Mouse (Mus musculus): Measurements from ENCODE around the gene Trip10. TPM values are rescaled to one million over a fixed set of nuclear protein-coding genes. Genes with fewer than 3 reads are reported as not detected.
A peak's percentile ranks its signal among the peaks of the same experiment; 100 is the strongest.

The Trip10 gene
- polyA plus RNA-seq, 1 experiment from 2014 or later: 26.3 TPM

GRCm38 (mm10) chr17:57305593-57305992, 56.3 kb downstream of the Trip10 start:
- H3K4me1 ChIP-seq (replicated peaks; ENCODE audit: control insufficient read depth, insufficient read depth, low read length): no peaks in the 10 kb centered on the region
- no peaks in the 10 kb centered on the region for H3K27me3 ChIP-seq (replicated peaks; ENCODE audit: control insufficient read depth, insufficient read depth, low read length)
- 59% methylated on average over 4 of the region's 4 CpGs for WGBS
- H3K9ac ChIP-seq (ENCODE audit: low read depth, low read length): no peak overlapping the region
- H3K27ac ChIP-seq (ENCODE audit: low read depth, low read length): no peak overlapping the region
- no peaks in the 10 kb centered on the region for H3K36me3 ChIP-seq (ENCODE audit: control insufficient read depth, insufficient read depth)
- H3K9me3 ChIP-seq (ENCODE audit: control insufficient read depth): no peaks in the 10 kb centered on the region
- no peak for TF ChIP-seq CTCF (IDR thresholded peaks at IDR 0.05; ENCODE audit: low read depth)
- no peak overlapping the region for H3K4me2 ChIP-seq (replicated peaks; ENCODE audit: low read depth)
- no peak overlapping the region for H3K4me3 ChIP-seq (ENCODE audit: low read depth, low read length)
- no peak for ATAC-seq

- Histone ChIP-seq H3K4me1 (replicated peaks; ENCODE audit: control insufficient read depth, insufficient read depth, low read length) (no peaks in the 10 kb centered on the region), H3K4me3 (ENCODE audit: low read depth, low read length) (no peak overlapping the region), H3K36me3 (ENCODE audit: control insufficient read depth, insufficient read depth) (no peaks in the 10 kb centered on the region), H3K27ac (ENCODE audit: low read depth, low read length) (no peak overlapping the region), H3K9ac (ENCODE audit: low read depth, low read length) (no peak overlapping the region), H3K27me3 (replicated peaks; ENCODE audit: control insufficient read depth, insufficient read depth, low read length) (no peaks in the 10 kb centered on the region), H3K4me2 (replicated peaks; ENCODE audit: low read depth) (no peak overlapping the region), H3K9me3 (ENCODE audit: control insufficient read depth) (no peaks in the 10 kb centered on the region)
- peak; percentile 58 for ATAC-seq
- WGBS: 64% methylated on average over 6 of the region's 6 CpGs
- TF ChIP-seq CTCF (IDR thresholded peaks at IDR 0.05; ENCODE audit: low read depth): no peak
These were observed 57.8 kb downstream of the Trip10 start for GRCm38 (mm10) chr17:57307074-57307473.

GRCm38 (mm10) chr17:57311801-57312200, 62.5 kb downstream of the Trip10 start:
- Histone ChIP-seq H3K27ac (ENCODE audit: low read depth, low read length) (no peak overlapping the region), H3K4me3 (ENCODE audit: low read depth, low read length) (no peak overlapping the region), H3K9me3 (ENCODE audit: control insufficient read depth) (no peaks in the 10 kb centered on the region), H3K9ac (ENCODE audit: low read depth, low read length) (no peak overlapping the region), H3K27me3 (replicated peaks; ENCODE audit: control insufficient read depth, insufficient read depth, low read length) (no peaks in the 10 kb centered on the region), H3K36me3 (ENCODE audit: control insufficient read depth, insufficient read depth) (no peaks in the 10 kb centered on the region), H3K4me2 (replicated peaks; ENCODE audit: low read depth) (peak overlapping the region; percentile 21), H3K4me1 (replicated peaks; ENCODE audit: control insufficient read depth, insufficient read depth, low read length) (no peaks in the 10 kb centered on the region)
- no peak for TF ChIP-seq CTCF (IDR thresholded peaks at IDR 0.05; ENCODE audit: low read depth)
- 21% methylated on average over 13 of the region's 13 CpGs for whole genome bisulfite sequencing
- ATAC-seq: no peak

Small RNA genes lying within 50 kb of the gene (microRNA-seq; reads per million reads assigned to microRNA genes)
- gene Mir6978: not detected

Other genes with a start within 250 kb of the Trip10 start
- gene Pspn, start 249.4 kb upstream of the Trip10 start, polyA plus RNA-seq (2015; fragmentation: Nextera tagmentation; extraction: Ambion mirVana): not detected in 2 replicates
- gene Gtf2f1, start 238.2 kb upstream of the Trip10 start, polyA plus RNA-seq (2015; fragmentation: Nextera tagmentation; extraction: Ambion mirVana): 43.3 and 43.5 TPM in 2 replicates
- 0.22 and 0.25 TPM in 2 replicates for gene Gm17949, start 238.0 kb upstream of the Trip10 start, polyA plus RNA-seq (2015; fragmentation: Nextera tagmentation; extraction: Ambion mirVana)
- gene Khsrp, start 217.9 kb upstream of the Trip10 start, polyA plus RNA-seq (2015; fragmentation: Nextera tagmentation; extraction: Ambion mirVana): 18.8 and 19.9 TPM in 2 replicates
- not detected in 2 replicates for gene Slc25a41, start 207.8 kb upstream of the Trip10 start, polyA plus RNA-seq (2015; fragmentation: Nextera tagmentation; extraction: Ambion mirVana)
- 121 and 130 TPM in 2 replicates for gene Crb3, start 190.3 kb upstream of the Trip10 start, polyA plus RNA-seq (2015; fragmentation: Nextera tagmentation; extraction: Ambion mirVana)
- gene Slc25a23, start 189.6 kb upstream of the Trip10 start, polyA plus RNA-seq (2015; fragmentation: Nextera tagmentation; extraction: Ambion mirVana): 4.8 and 5.1 TPM in 2 replicates
- gene Dennd1c, start 170.9 kb upstream of the Trip10 start, polyA plus RNA-seq (2015; fragmentation: Nextera tagmentation; extraction: Ambion mirVana): 5.2 and 5.3 TPM in 2 replicates
- gene Tubb4a, start 161.7 kb upstream of the Trip10 start, polyA plus RNA-seq (2015; fragmentation: Nextera tagmentation; extraction: Ambion mirVana): 12.6 and 14.6 TPM in 2 replicates
- gene Tnfsf9, start 144.1 kb upstream of the Trip10 start, polyA plus RNA-seq (2015; fragmentation: Nextera tagmentation; extraction: Ambion mirVana): 1.2 and 1.6 TPM in 2 replicates
- gene Cd70, start 99.7 kb upstream of the Trip10 start, polyA plus RNA-seq (2015; fragmentation: Nextera tagmentation; extraction: Ambion mirVana): not detected in 2 replicates
- gene Tnfsf14, start 55.3 kb upstream of the Trip10 start, polyA plus RNA-seq (2015; fragmentation: Nextera tagmentation; extraction: Ambion mirVana): 0.10 and 0.12 TPM in 2 replicates
- 19.5 TPM in 2 replicates for gene C3, start 21.3 kb upstream of the Trip10 start, polyA plus RNA-seq (2015; fragmentation: Nextera tagmentation; extraction: Ambion mirVana)
- 14.7 and 16.2 TPM in 2 replicates for gene Gpr108, start 1.0 kb upstream of the Trip10 start, polyA plus RNA-seq (2015; fragmentation: Nextera tagmentation; extraction: Ambion mirVana)
- 1.1 and 1.5 TPM in 2 replicates for gene Vav1, start 29.6 kb downstream of the Trip10 start, polyA plus RNA-seq (2015; fragmentation: Nextera tagmentation; extraction: Ambion mirVana)
- 2.6 and 3.1 TPM in 2 replicates for gene Adgre1, start 109.2 kb downstream of the Trip10 start, polyA plus RNA-seq (2015; fragmentation: Nextera tagmentation; extraction: Ambion mirVana)